Mouse (Mus musculus): ENCODE data around the gene Adck1.

The Adck1 gene

GRCm38 (mm10) chr12:88360441-88361119 lies at the start of gene Adck1:
Adck1 (plus strand) TSS chr12:88360554.
- WGBS = 1% methylated on average over 38 of the region's 38 CpGs

GRCm38 (mm10) chr12:88314556-88314955 lies 45.8 kb upstream of the Adck1 start:
- 69% methylated on average over 3 of the region's 3 CpGs for WGBS

DNA sequence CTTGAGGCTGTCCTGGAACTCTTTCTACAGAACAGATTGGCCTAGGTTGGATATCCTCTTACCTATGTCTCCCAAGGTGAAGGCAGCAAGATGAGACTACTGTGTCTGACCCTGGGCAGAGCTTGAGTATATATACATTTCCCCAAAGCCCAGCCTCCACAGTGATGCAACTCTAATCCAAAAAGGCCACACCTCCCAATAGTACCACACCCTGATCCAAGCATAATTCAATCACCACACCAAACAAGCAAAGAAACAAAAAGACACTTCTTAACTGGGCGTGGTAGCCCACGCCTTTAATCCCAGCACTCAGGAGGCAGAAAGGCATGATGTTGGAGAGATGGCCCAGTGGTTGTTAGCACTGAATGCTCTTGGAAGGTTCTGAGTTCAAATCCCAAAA lies 36.4 kb upstream of the Adck1 start, which contains the start of gene Gm5039:
Gm5039 (minus strand) TSS at position 101 of the 400 bp plus-strand sequence.
- 84% methylated on average over 2 of the region's 2 CpGs for WGBS

GRCm38 (mm10) chr12:88336662-88337413 lies 23.5 kb upstream of the Adck1 start:
- 73% methylated on average over 4 of the region's 4 CpGs for WGBS

DNA sequence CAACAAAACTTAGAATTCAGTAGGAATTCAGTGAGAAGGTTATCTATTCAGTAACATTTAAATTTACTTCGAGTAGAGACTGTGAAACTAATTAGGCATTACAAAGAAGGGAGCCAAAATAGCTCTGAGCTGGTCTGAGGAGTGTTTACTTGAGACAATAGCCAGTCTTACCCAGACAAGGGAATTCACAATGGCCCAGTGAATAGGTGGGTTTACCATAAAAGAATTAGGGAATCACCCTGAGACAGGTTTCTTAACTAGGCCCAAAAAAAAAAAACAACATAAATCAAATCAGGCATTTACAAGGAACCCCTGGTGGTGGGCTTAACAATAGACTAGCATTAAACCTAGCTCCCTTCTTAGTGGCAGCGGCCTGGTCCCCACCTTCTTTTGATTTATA lies 19.1 kb upstream of the Adck1 start:
- 39% methylated on average over 2 of the region's 2 CpGs for WGBS

GRCm38 (mm10) chr12:88354182-88354702 lies 6.1 kb upstream of the Adck1 start:
- 12% methylated on average over 41 of the region's 41 CpGs for WGBS

- WGBS = 39% methylated on average over 9 of the region's 9 CpGs
Measured at GRCm38 (mm10) chr12:88361120-88361445, 729 bp downstream of the Adck1 start.

DNA sequence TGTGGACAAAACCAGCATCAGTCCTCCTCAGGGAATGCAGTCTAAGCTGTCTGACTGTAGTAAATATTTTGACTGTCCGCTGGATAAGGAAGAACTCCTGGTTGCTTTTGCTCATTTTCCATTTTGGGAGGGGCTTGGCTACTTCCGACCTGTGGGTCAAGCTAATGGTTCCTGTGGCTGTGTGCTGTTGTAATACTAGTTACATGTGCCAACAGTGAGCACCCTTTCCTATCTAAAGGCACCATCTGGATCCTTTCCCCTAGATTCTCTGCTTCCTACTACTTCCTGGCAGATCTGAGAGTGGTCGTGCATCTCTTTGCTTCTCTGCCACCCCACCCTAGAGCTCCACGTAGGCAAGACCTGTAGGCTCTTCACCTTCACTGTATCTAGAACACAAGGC lies 7.3 kb downstream of the Adck1 start:
- 62% methylated on average over 4 of the region's 4 CpGs for WGBS

DNA sequence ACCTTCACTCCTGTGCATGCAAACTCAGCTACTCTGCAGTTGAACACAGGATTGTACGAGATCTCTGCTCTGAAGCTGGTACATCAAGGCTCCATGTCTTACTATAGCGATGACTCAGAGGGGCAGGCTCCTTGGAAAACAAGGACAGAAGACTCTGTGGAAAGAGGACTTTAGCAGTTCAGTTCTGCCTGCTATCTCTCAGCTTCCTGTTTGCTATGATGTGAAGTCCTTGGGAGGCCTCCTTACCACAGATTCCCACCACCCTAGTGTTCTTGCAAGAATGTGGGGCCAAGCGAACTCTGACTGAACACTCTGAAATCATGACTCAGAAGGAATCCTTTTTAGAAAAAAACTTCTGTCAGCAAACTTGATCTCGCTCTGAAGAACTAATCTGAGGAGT lies 8.3 kb downstream of the Adck1 start:
- WGBS = 50% methylated on average over 4 of the region's 4 CpGs

GRCm38 (mm10) chr12:88369690-88370089 lies 9.3 kb downstream of the Adck1 start:
- WGBS = 77% methylated on average over 4 of the region's 4 CpGs

DNA sequence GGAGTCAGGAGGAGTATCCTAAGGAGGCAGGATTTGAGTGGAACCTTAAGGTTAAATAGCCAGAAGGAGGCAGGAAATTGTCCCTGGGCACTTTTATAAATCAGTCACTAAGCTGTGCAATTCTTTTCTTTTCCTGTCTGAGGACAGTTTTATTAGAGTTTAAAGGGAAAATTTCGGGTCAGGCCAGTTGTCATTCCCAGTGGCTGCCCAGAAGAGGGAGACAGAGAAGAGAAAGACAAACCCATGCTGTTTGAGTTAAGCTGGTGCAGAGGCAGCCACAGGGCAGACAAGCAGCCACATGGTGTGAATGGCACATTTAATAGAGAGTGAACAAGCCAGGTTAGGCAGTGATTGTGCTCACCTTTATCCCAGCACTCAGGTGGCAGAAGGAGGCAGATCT lies 10.0 kb downstream of the Adck1 start:
- 20% methylated on average over 1 of the region's 1 CpGs for WGBS

- WGBS = 82% methylated on average over 5 of the region's 5 CpGs
Measured at GRCm38 (mm10) chr12:88372018-88372417, 11.7 kb downstream of the Adck1 start.

GRCm38 (mm10) chr12:88376820-88377219 lies 16.5 kb downstream of the Adck1 start:
- whole genome bisulfite sequencing = 32% methylated on average over 10 of the region's 10 CpGs

- WGBS = 89% methylated on average over 2 of the region's 2 CpGs
Measured at GRCm38 (mm10) chr12:88378256-88378655, 17.9 kb downstream of the Adck1 start.

GRCm38 (mm10) chr12:88388832-88389231 lies 28.5 kb downstream of the Adck1 start:
- 38% methylated on average over 6 of the region's 6 CpGs for WGBS

DNA sequence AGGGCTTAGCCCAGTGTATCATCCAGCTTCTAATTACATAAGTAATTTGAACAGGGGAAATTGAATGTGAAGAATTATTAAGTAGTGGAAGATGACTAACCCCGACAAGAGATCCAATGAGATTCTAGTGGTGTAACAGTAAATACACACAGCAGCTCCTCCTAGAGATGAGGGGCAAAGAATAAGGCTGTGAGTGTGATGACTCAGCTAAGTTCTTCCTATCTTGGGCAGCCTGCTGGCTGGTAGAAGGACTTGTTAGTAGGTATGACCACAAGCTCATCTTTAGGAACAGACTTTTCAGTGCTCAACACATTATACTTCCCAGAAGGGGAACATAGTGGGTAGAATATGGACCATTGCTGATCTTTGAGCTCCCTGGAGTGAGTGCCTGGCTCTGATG lies 38.3 kb downstream of the Adck1 start:
- WGBS = 84% methylated on average over 1 of the region's 1 CpGs

DNA sequence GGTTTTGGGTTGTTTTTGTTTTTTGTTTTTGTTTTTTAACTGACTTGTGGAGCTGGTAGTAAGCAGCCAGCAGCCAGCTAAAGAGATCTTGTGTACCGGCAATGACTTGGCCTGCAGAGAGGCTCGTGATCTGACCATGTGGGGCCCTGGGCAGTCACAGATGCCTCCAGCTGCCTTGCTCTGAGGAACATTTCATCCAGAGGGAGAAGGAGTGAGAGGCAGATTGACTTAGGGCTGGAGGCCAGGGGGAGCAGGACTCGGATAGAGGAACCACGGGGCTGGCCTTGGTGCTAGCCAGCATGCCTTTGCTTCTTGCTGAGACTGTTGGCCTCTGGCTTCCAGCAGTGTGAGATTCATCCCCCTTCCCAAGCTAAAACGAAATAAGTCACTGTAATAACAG lies 43.2 kb downstream of the Adck1 start:
- 55% methylated on average over 5 of the region's 5 CpGs for WGBS

DNA sequence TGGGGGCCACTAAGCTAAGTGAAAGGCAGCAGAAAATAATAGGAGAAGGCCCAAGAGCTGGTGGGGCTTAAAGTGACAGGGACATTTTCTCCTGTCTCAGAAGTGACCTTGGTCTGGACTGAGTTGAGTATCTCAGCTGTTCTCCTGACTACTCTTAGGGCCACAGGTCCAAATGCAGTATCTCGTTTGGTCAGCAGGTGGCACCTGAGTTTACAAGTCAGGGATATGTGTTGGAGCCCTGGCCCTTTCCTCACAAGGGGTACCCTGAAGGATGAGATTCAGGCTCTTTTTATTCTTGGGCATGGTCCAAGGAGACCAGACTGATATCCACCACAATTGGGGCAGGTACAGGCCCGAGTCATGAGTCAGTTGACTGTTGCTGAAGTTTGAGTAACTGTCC lies 44.8 kb downstream of the Adck1 start:
- WGBS = 32% methylated on average over 2 of the region's 2 CpGs

GRCm38 (mm10) chr12:88407996-88408322 lies 47.6 kb downstream of the Adck1 start:
- 79% methylated on average over 4 of the region's 4 CpGs for WGBS

- WGBS = 46% methylated on average over 11 of the region's 11 CpGs
Measured at GRCm38 (mm10) chr12:88408323-88409047, 48.1 kb downstream of the Adck1 start.

GRCm38 (mm10) chr12:88413239-88413638 lies 52.9 kb downstream of the Adck1 start:
- 86% methylated on average over 1 of the region's 1 CpGs for WGBS

- WGBS = 63% methylated on average over 12 of the region's 12 CpGs
Measured at GRCm38 (mm10) chr12:88419912-88420621, 59.7 kb downstream of the Adck1 start.
